Mouse (Mus musculus) hindbrain, embryonic 15.5 days (tissue): ENCODE results near the gene Dgkk. TPM values are rescaled to one million over a fixed set of nuclear protein-coding genes. Genes with fewer than 3 reads are reported as not detected.
"Not testable (repeated sequence)": the region's sequence is repeated elsewhere in the genome, so short reads cannot be mapped to it uniquely, and the experiment has no call there.

ENCODE experiments used
- ATAC-seq: fragments of 200-750 bp; cut with Nextera tagmentation; 2 replicates; pipeline ENCODE4 v1.8.0; 2017; ENCODE audit warnings: low read depth, moderate number of reproducible peaks, moderate TSS enrichment; ENCODE audit not compliant: low FRiP score
- H3K27ac ChIP-seq: fragments of 300-500 bp; sonication (generic); replicated peaks from 2 replicates; pipeline ENCODE4 v1.5.1; 2015; ENCODE audit warnings: mild to moderate bottlenecking, inconsistent platforms
- H3K27me3 ChIP-seq: fragments of 300-500 bp; sonication (generic); 2 replicates; pipeline ENCODE4 v1.6.1; 2015; ENCODE audit warnings: control low read depth, inconsistent platforms
- H3K36me3 ChIP-seq: fragments of 300-500 bp; sonication (generic); 2 replicates; pipeline ENCODE4 v1.6.1; 2015; ENCODE audit warnings: control low read depth, inconsistent platforms
- H3K4me1 ChIP-seq: fragments of 300-500 bp; sonication (generic); replicated peaks from 2 replicates; pipeline ENCODE4 v1.6.1; 2015; ENCODE audit warnings: control low read depth, inconsistent platforms
- H3K4me2 ChIP-seq: fragments of 300-500 bp; sonication (generic); 2 replicates; pipeline ENCODE4 v1.6.1; 2015; ENCODE audit warnings: moderate library complexity, mild to moderate bottlenecking, inconsistent platforms
- H3K4me3 ChIP-seq: fragments of 300-500 bp; sonication (generic); 2 replicates; pipeline ENCODE4 v1.5.1; 2015; ENCODE audit warnings: mild to moderate bottlenecking, inconsistent platforms
- H3K9ac ChIP-seq: fragments of 300-500 bp; sonication (generic); 2 replicates; pipeline ENCODE4 v1.6.1; 2015; ENCODE audit warnings: inconsistent platforms
- H3K9me3 ChIP-seq: fragments of 300-500 bp; sonication (generic); 2 replicates; pipeline ENCODE4 v1.6.1; 2016; ENCODE audit warnings: control low read depth, inconsistent platforms
- WGBS: fragments of 180-500 bp; shearing (Covaris S2); methylation state at CpG from one replicate; pipeline ENCODE4 v1.1.7; 2015; 5-methylcytosine and 5-hydroxymethylcytosine counted together
- polyA plus RNA-seq: library from polyadenylated mRNA; unstranded; fragments of >200 nt; fragmentation: Nextera tagmentation; extraction: Ambion mirVana; gene quantifications from 2 replicates; pipeline ENCODE4 v1.2.1, GENCODE M21; 2015

Dgkk gene
- polyA plus RNA-seq, 1 experiment from 2014 or later = 2.9 TPM

DNA sequence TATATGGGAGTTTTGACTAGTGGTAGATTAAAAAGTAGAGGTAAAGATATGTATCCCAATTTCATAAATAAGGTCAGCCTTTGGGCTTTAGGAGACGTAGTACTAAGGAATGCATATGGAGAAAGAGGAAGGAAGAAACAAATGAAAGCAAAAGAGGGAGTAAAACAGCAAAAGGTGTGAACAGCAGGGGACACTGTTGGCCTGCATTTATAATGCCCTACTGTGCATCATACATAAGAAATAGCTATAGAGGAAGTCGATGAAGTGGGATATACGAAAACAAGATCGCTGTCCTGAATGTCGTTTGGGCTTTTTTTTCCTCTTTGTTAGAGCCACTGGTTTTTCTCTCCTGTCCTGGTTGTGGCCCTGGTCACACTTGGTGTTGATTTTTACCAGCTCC, 143.1 kb downstream of the Dgkk start:
- no peak overlapping the region for H3K4me3 ChIP-seq
- no peaks in the 10 kb centered on the region for H3K9me3 ChIP-seq
- H3K4me2 ChIP-seq = no peak overlapping the region
- no peak overlapping the region for H3K9ac ChIP-seq
- 79% methylated on average over 5 of the region's 5 CpGs for WGBS
- no peaks in the 10 kb centered on the region for H3K36me3 ChIP-seq
- no peaks in the 10 kb centered on the region for H3K4me1 ChIP-seq
- H3K27ac ChIP-seq = no peak overlapping the region
- no peaks in the 10 kb centered on the region for H3K27me3 ChIP-seq
- ATAC-seq = no peak

DNA sequence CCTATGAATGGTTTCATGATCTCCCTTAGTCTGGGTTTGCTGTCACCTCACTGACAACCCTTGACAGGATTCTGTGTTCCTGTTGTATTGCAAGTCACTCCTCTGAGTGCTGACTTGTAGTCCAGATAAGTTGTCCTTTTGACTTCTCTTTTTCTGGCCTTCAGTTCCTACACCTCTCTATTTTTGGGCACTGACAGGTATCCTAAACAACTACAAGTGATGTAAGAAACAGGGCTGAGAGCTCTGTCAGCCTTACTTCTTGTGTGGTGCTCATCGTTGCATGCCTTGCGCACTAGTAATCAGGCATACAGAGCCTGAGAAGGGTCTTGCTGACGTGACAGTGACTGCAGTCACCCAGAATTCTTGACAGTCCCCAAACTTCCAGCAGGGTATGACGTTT, 147.1 kb downstream of the Dgkk start:
- Histone ChIP-seq H3K27ac (no peak overlapping the region), H3K4me1 (no peaks in the 10 kb centered on the region), H3K36me3 (no peaks in the 10 kb centered on the region), H3K9ac (no peak overlapping the region), H3K9me3 (no peaks in the 10 kb centered on the region), H3K4me3 (no peak overlapping the region), H3K4me2 (no peak overlapping the region), H3K27me3 (no peaks in the 10 kb centered on the region)
- 77% methylated on average over 4 of the region's 4 CpGs for WGBS
- no peak for ATAC-seq

DNA sequence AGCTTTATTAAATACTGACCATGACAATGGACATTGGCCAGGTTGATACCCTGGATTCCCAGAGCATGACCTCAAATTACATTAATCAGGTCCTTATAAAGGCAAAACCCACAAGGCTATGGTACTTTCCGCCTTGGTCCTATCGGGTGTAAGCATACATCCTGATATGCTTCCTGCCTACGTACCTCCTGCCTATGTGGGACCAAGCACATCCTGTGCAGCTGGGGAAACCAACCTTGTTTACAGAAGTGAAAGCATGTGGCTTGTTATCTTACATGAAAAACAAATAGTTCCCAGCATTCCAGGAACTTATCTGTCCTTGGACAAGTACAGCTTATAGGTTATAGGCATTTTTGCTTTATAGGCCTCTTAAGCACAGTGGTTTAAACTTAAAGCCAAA, 189.5 kb downstream of the Dgkk start:
- H3K4me1 ChIP-seq = no peaks in the 10 kb centered on the region
- H3K9me3 ChIP-seq = no peaks in the 10 kb centered on the region
- H3K4me3 ChIP-seq = no peak overlapping the region
- no peak overlapping the region for H3K9ac ChIP-seq
- H3K27me3 ChIP-seq = no peaks in the 10 kb centered on the region
- ATAC-seq = no peak
- no peaks in the 10 kb centered on the region for H3K36me3 ChIP-seq
- 83% methylated on average over 3 of the region's 3 CpGs for WGBS
- no peak overlapping the region for H3K27ac ChIP-seq
- H3K4me2 ChIP-seq = no peak overlapping the region

- H3K4me2 ChIP-seq = no peak overlapping the region
- WGBS = 82% methylated on average over 1 of the region's 1 CpGs
- H3K4me3 ChIP-seq = no peak overlapping the region
- H3K9me3 ChIP-seq = no peaks in the 10 kb centered on the region
- H3K4me1 ChIP-seq = no peaks in the 10 kb centered on the region
- H3K27ac ChIP-seq = no peak overlapping the region
- H3K27me3 ChIP-seq = no peaks in the 10 kb centered on the region
- H3K9ac ChIP-seq = no peak overlapping the region
- no peaks in the 10 kb centered on the region for H3K36me3 ChIP-seq
- ATAC-seq = no peak
Measured at GRCm38 (mm10) chrX:6971956-6972355, 192.8 kb downstream of the Dgkk start.

- H3K27me3 ChIP-seq, H3K9ac ChIP-seq, H3K27ac ChIP-seq, H3K4me3 ChIP-seq, H3K36me3 ChIP-seq, H3K4me2 ChIP-seq, ATAC-seq, H3K4me1 ChIP-seq, H3K9me3 ChIP-seq: not testable (repeated sequence)
- 92% methylated on average over 4 of the region's 4 CpGs for WGBS
Measured at GRCm38 (mm10) chrX:6983916-6984315, 204.8 kb downstream of the Dgkk start.
